Mouse (Mus musculus): Measurements from ENCODE around the gene Polr3b. TPM values are rescaled to one million over a fixed set of nuclear protein-coding genes. Genes with fewer than 3 reads are reported as not detected.

Gene Polr3b
- polyA plus RNA-seq, 1 experiment from 2014 or later: 4.9 TPM

DNA sequence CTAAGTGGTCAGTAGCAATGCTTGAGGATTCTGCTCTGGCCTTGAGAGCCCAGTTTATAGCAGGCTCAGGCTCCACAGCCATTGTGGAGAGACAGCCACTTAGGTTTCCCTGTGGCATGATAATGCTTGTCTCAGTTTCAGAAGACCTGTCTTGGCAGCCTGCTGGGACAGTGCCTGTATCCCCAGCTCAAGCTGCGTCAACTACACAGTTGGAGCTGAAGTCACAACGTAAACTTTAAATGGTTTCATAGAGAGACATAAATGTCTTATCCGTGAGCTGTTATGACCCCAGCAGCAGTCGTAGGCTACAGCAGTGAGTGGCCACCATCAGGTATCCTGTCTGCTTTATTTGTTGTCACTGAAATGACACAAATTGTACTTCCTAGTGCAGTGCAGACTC, 68.7 kb downstream of the Polr3b start:
- 84% methylated on average over 4 of the region's 4 CpGs for WGBS (ENCODE audit: insufficient replicate concordance)
- H3K4me1 ChIP-seq (ENCODE audit: control insufficient read depth, low read depth, low read length): no peaks in the 10 kb centered on the region
- ATAC-seq (ENCODE audit: low read depth): no peak

DNA sequence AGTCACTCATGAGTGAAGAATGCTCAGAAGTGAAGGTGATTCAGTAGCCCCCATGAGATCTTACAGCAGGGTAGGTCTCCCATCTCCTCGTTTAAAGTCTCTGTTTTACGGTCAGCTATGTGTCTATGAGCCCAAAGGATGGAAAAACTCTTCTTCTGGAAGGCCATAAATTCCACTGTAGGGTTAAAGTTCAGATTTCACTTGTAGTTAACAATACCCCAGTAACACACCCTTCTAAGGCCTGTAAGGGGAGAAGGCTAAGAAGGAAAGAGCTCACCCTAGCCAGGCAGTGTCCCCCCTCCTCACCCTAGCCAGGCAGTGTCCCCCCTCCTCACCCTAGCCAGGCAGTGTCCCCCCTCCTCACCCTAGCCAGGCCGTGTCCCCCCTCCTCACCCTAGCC, 69.6 kb downstream of the Polr3b start:
- 66% methylated on average over 2 of the region's 3 CpGs for WGBS (ENCODE audit: insufficient replicate concordance)
- Histone ChIP-seq H3K4me1 (ENCODE audit: control insufficient read depth, low read depth, low read length) (no peaks in the 10 kb centered on the region), H3K9me3 (replicated peaks; ENCODE audit: control insufficient read depth, low read length) (no peaks in the 10 kb centered on the region), H3K27me3 (ENCODE audit: control insufficient read depth, insufficient read depth, low read depth, low read length) (no peaks in the 10 kb centered on the region), H3K27ac (ENCODE audit: low read length) (no peak overlapping the region), H3K9ac (ENCODE audit: low read depth, low read length) (no peak overlapping the region), H3K4me3 (ENCODE audit: low read depth, low read length) (no peak overlapping the region), H3K36me3 (ENCODE audit: control insufficient read depth, insufficient read depth) (no peaks in the 10 kb centered on the region), H3K4me2 (ENCODE audit: low read depth, low read length) (no peak overlapping the region)
- no peak for ATAC-seq (ENCODE audit: low read depth)

More for the DNA sequence above, 68.7 kb downstream of the Polr3b start:
- Histone ChIP-seq H3K4me2 (ENCODE audit: low read depth, low read length) (no peak overlapping the region), H3K27ac (ENCODE audit: low read length) (no peak overlapping the region), H3K4me3 (ENCODE audit: low read depth, low read length) (no peak overlapping the region), H3K9ac (ENCODE audit: low read depth, low read length) (no peak overlapping the region), H3K9me3 (replicated peaks; ENCODE audit: control insufficient read depth, low read length) (no peaks in the 10 kb centered on the region), H3K36me3 (ENCODE audit: control insufficient read depth, insufficient read depth) (no peaks in the 10 kb centered on the region), H3K27me3 (ENCODE audit: control insufficient read depth, insufficient read depth, low read depth, low read length) (no peaks in the 10 kb centered on the region)

DNA sequence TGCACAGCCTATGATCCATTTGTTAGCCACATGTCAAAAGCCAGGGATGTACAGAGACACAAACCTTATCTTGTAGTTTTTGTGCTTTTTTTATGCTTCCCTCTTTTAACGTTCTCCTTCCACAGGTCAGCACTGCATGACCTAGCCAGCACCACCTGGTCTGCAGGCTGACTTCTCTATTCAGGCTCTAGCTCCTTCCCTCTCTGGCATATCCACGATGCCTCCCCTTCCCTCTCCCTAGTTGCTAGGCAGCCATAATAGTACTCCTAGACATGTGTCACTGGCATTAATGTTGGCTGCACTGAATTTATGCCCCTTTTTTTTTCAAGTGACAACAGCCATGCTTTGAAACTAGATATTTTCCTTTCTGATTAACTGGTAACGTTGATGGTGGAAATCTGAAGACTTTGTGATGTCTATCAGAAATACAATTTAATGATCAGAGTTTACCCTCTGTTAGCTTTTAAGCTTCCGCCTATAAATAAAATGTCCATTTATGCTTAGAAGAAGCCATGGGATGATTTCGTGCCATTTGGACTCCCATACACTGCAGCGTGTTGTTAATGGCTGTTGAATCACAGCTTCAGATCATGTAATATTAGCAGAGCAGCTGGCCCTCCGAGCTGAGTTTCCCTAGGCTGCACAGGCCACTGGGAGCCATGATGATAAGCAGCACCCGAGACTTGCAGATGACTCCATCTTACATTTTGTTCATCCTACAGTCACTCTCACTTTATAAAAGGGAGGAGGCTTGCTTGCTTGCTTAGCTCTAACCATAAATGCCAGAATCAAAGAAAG, 71.9 kb downstream of the Polr3b start:
- no peak overlapping the region for H3K9ac ChIP-seq (ENCODE audit: low read depth, low read length)
- WGBS (ENCODE audit: insufficient replicate concordance): 62% methylated on average over 8 of the region's 8 CpGs
- no peaks in the 10 kb centered on the region for H3K4me1 ChIP-seq (ENCODE audit: control insufficient read depth, low read depth, low read length)
- no peak overlapping the region for H3K4me2 ChIP-seq (ENCODE audit: low read depth, low read length)
- no peak for ATAC-seq (ENCODE audit: low read depth)
- peaks cover 5% of the 10 kb centered on the region; the same call in 1 of the 2 replicates for H3K36me3 ChIP-seq (ENCODE audit: control insufficient read depth, insufficient read depth)
- no peak overlapping the region for H3K27ac ChIP-seq (ENCODE audit: low read length)
- no peaks in the 10 kb centered on the region for H3K27me3 ChIP-seq (ENCODE audit: control insufficient read depth, insufficient read depth, low read depth, low read length)
- no peak overlapping the region for H3K4me3 ChIP-seq (ENCODE audit: low read depth, low read length)
- no peaks in the 10 kb centered on the region for H3K9me3 ChIP-seq (replicated peaks; ENCODE audit: control insufficient read depth, low read length)

DNA sequence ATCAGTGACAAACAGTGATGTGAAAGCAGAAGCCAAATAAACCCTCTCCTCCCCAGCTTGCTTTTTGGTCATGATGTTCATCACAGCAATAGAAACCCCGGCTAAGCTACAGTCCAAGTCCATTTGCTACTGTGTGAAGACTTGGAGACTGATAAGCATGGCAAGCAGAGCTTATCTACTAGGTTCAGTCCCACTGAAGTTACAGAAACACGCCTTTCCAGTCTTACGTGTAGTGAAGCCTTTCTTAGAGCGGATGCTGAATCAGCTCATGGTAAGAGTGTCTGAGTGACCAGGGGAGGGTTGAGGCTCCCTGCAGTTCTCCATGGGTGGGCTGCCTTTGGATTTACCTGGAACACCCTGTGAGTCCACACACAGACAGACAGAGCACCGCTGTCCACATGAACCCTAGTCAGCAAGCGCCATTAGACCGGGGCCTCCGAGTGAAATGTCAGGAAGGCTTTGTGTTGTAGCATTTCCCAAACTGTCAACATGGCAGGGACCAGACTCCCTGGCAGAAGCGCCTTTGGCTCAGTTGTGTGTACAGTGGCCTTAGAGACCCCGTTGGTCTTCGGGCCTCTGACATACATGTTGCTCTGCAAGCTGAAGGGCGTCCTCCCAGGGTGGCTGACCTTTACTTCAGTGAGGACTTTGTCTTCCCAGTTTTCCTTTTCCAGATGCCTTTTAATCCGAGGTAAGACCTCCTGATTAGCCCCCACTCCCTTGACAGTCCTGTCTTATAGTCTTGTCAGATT, 78.3 kb downstream of the Polr3b start:
- peak; percentile 93 for ATAC-seq (ENCODE audit: low read depth)
- Histone ChIP-seq H3K4me1 (ENCODE audit: control insufficient read depth, low read depth, low read length) (peaks cover 32% of the 10 kb centered on the region), H3K4me3 (ENCODE audit: low read depth, low read length) (peak overlapping the region; percentile 28), H3K36me3 (ENCODE audit: control insufficient read depth, insufficient read depth) (peaks cover 5% of the 10 kb centered on the region), H3K27me3 (ENCODE audit: control insufficient read depth, insufficient read depth, low read depth, low read length) (no peaks in the 10 kb centered on the region), H3K9ac (ENCODE audit: low read depth, low read length) (peak overlapping the region; percentile 51), H3K4me2 (ENCODE audit: low read depth, low read length) (peak overlapping the region; percentile 51), H3K27ac (ENCODE audit: low read length) (peak overlapping the region; percentile 93), H3K9me3 (replicated peaks; ENCODE audit: control insufficient read depth, low read length) (no peaks in the 10 kb centered on the region)
- WGBS (ENCODE audit: insufficient replicate concordance): 62% methylated on average over 13 of the region's 13 CpGs

DNA sequence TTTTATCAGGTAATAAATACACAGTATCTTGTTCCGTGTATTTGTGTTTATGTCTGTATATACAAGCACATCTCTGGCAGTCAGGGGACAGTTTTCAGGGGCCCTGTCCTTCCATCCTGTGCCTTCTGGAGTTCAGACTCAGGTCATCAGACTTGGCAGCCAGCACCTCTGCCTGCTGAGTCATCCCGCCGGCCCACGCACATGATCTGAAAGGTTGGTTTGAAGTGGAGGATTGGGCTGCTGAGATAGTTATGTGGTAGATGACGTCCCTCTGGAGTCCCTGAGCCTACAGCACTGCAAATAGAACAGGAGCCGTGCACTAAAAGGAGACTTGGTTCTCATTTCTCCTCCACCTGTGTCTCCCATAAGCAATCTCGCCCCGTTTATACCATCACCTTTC, 79.0 kb downstream of the Polr3b start:
- peak; percentile 73 for ATAC-seq (ENCODE audit: low read depth)
- H3K9me3 ChIP-seq (replicated peaks; ENCODE audit: control insufficient read depth, low read length): no peaks in the 10 kb centered on the region
- H3K9ac ChIP-seq (ENCODE audit: low read depth, low read length): peak overlapping the region; percentile 51
- no peaks in the 10 kb centered on the region for H3K27me3 ChIP-seq (ENCODE audit: control insufficient read depth, insufficient read depth, low read depth, low read length)
- peaks cover 32% of the 10 kb centered on the region for H3K4me1 ChIP-seq (ENCODE audit: control insufficient read depth, low read depth, low read length)
- H3K36me3 ChIP-seq (ENCODE audit: control insufficient read depth, insufficient read depth): peaks cover 5% of the 10 kb centered on the region
- H3K4me3 ChIP-seq (ENCODE audit: low read depth, low read length): no peak overlapping the region
- 55% methylated on average over 8 of the region's 8 CpGs for WGBS (ENCODE audit: insufficient replicate concordance)
- peak overlapping the region; percentile 51 for H3K4me2 ChIP-seq (ENCODE audit: low read depth, low read length)
- peak overlapping the region; percentile 93 for H3K27ac ChIP-seq (ENCODE audit: low read length)

DNA sequence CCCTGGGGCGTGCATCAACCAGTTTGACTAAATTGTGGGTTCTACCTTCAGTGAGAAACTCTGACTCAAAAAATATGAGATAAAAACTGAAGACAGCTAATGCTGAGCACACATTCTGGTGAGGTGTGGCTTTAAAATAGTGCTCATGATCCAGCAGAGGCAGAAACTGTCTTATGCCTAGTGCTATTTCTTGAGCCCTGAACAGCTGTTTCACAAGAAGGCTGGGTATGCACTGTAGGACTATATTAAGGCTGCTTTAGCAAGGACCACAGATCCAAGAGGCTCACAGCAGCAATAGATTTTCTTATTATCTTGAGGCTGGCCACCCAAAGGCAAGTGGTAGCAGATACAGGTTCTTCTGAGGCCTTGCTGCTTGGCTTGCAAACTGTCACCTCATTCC, 80.0 kb downstream of the Polr3b start:
- Histone ChIP-seq H3K27me3 (ENCODE audit: control insufficient read depth, insufficient read depth, low read depth, low read length) (no peaks in the 10 kb centered on the region), H3K9me3 (replicated peaks; ENCODE audit: control insufficient read depth, low read length) (no peaks in the 10 kb centered on the region), H3K9ac (ENCODE audit: low read depth, low read length) (no peak overlapping the region), H3K4me1 (ENCODE audit: control insufficient read depth, low read depth, low read length) (peaks cover 32% of the 10 kb centered on the region), H3K27ac (ENCODE audit: low read length) (peak overlapping the region; percentile 9; the same call in 1 of the 2 replicates), H3K4me3 (ENCODE audit: low read depth, low read length) (no peak overlapping the region), H3K36me3 (ENCODE audit: control insufficient read depth, insufficient read depth) (peaks cover 4% of the 10 kb centered on the region), H3K4me2 (ENCODE audit: low read depth, low read length) (no peak overlapping the region)
- ATAC-seq (ENCODE audit: low read depth): no peak
- 68% methylated on average over 1 of the region's 1 CpGs for WGBS (ENCODE audit: insufficient replicate concordance)

DNA sequence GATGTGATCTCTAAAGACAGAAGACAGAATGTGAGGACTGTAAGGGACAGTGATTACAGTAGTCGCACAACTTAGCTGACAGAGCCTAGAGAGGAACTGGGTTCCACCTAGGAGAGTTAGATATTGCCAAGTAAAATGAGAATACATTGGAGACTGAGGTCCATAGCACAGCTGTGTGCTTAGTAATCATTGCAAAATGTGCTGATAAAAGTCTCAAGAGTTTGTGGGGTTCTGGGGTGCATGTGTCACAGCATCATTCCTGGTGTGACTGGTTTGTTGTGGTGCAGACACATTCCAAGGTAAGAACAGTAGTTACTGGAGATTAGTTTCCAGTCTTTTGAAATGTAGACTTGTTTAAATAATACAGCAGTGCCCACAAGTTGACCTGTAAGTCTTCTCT, 82.5 kb downstream of the Polr3b start:
- Histone ChIP-seq H3K27me3 (ENCODE audit: control insufficient read depth, insufficient read depth, low read depth, low read length) (no peaks in the 10 kb centered on the region), H3K4me3 (ENCODE audit: low read depth, low read length) (no peak overlapping the region), H3K9ac (ENCODE audit: low read depth, low read length) (no peak overlapping the region), H3K4me1 (ENCODE audit: control insufficient read depth, low read depth, low read length) (peaks cover 28% of the 10 kb centered on the region), H3K4me2 (ENCODE audit: low read depth, low read length) (no peak overlapping the region), H3K27ac (ENCODE audit: low read length) (no peak overlapping the region), H3K9me3 (replicated peaks; ENCODE audit: control insufficient read depth, low read length) (no peaks in the 10 kb centered on the region), H3K36me3 (ENCODE audit: control insufficient read depth, insufficient read depth) (no peaks in the 10 kb centered on the region; the same call in 1 of the 2 replicates)
- no peak for ATAC-seq (ENCODE audit: low read depth)
- WGBS (ENCODE audit: insufficient replicate concordance): 71% methylated on average over 1 of the region's 1 CpGs

DNA sequence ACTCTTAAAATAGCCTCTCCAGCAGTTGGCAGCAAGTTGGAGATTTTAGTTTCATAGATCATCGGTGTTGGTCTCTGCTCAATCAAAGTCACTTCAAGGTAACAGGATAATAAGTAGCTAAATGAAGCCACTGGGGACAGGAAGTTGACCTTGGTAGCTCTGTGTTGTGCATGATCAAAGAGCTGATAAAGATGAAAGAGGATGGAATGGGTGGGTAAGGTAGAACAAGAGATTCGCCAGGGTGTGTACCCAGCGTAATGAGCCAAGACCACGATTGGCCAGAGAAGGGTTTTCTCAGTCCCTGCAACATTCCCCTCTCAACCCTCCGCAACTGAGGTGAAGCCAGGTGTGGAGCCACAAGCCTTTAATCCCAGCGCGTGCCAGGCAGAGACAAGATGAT, 83.1 kb downstream of the Polr3b start:
- Histone ChIP-seq H3K9me3 (replicated peaks; ENCODE audit: control insufficient read depth, low read length) (no peaks in the 10 kb centered on the region), H3K27me3 (ENCODE audit: control insufficient read depth, insufficient read depth, low read depth, low read length) (no peaks in the 10 kb centered on the region), H3K4me1 (ENCODE audit: control insufficient read depth, low read depth, low read length) (peaks cover 21% of the 10 kb centered on the region), H3K9ac (ENCODE audit: low read depth, low read length) (no peak overlapping the region), H3K4me2 (ENCODE audit: low read depth, low read length) (no peak overlapping the region), H3K4me3 (ENCODE audit: low read depth, low read length) (no peak overlapping the region), H3K36me3 (ENCODE audit: control insufficient read depth, insufficient read depth) (no peaks in the 10 kb centered on the region; the same call in 1 of the 2 replicates), H3K27ac (ENCODE audit: low read length) (no peak overlapping the region)
- no peak for ATAC-seq (ENCODE audit: low read depth)
- 75% methylated on average over 7 of the region's 7 CpGs for WGBS (ENCODE audit: insufficient replicate concordance)

DNA sequence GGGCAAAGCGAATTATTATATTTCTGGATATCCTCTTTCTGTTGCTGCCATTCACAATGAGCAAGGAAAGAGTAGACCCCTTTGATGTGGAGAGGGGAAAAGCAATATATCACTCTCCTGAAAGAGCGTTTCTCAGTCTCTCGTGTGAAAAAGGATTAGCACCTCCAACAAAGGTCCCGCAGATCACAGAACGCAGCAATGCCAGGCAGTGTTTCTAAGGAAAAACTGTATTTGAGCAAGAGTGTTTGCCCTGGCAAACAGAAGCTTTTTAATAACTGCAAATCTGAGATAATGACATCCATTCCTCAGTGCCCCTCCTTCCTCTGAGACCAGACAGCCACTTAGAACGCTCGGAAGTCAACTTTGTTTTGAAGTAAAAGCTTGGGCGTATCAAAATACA, 84.5 kb downstream of the Polr3b start:
- 73% methylated on average over 8 of the region's 8 CpGs for WGBS (ENCODE audit: insufficient replicate concordance)
- Histone ChIP-seq H3K4me1 (ENCODE audit: control insufficient read depth, low read depth, low read length) (peaks cover 8% of the 10 kb centered on the region), H3K27me3 (ENCODE audit: control insufficient read depth, insufficient read depth, low read depth, low read length) (no peaks in the 10 kb centered on the region), H3K9ac (ENCODE audit: low read depth, low read length) (no peak overlapping the region), H3K36me3 (ENCODE audit: control insufficient read depth, insufficient read depth) (no peaks in the 10 kb centered on the region; the same call in 1 of the 2 replicates), H3K4me2 (ENCODE audit: low read depth, low read length) (no peak overlapping the region), H3K27ac (ENCODE audit: low read length) (no peak overlapping the region), H3K4me3 (ENCODE audit: low read depth, low read length) (no peak overlapping the region), H3K9me3 (replicated peaks; ENCODE audit: control insufficient read depth, low read length) (no peaks in the 10 kb centered on the region)
- no peak for ATAC-seq (ENCODE audit: low read depth)
